Mouse (Mus musculus) left cerebral cortex, adult 18-20 months (tissue): ENCODE data around the gene Dctn3. TPM values are rescaled to one million over a fixed set of nuclear protein-coding genes. Genes with fewer than 3 reads are reported as not detected.
"Not testable (repeated sequence)": the region's sequence is repeated elsewhere in the genome, so short reads cannot be mapped to it uniquely, and the experiment has no call there.

Experiments
- DNase-seq, 2 experiments: peaks; one replicate each; pipeline ENCODE4 v3.0.0; 2021 to 2022; ENCODE audit warnings: low spot score in 2 of 2, mixed read lengths in 1 of 2
- long read RNA-seq, 2 experiments: library from polyadenylated mRNA; stranded (forward); transcript quantifications; one replicate each; pipeline ENCODE4 v2.0.0; 2021
- total RNA-seq, 2 experiments: library from RNA; stranded (reverse); gene quantifications; 2 replicates each; pipeline ENCODE4 v1.2.3; 2021

Dctn3 gene
- 100 to 1,000 TPM; 166 to 172 TPM for total RNA-seq
- long read RNA-seq, experiment 1, transcript Dctn3-201 (7 exons, 973 nt), result major isoform, 181 of 196 reads
- long read RNA-seq, experiment 1, partial matches to known transcripts, result 6 of 196 reads
- long read RNA-seq, experiment 1, other reads (novel, unspliced or antisense), result 9 of 196 reads
- long read RNA-seq, experiment 2, transcript Dctn3-201 (7 exons, 973 nt), result major isoform, 158 of 163 reads
- long read RNA-seq, experiment 2, partial matches to known transcripts, result 0 of 163 reads
- long read RNA-seq, experiment 2, other reads (novel, unspliced or antisense), result 4 of 163 reads

- DNase-seq, result peak; percentile 85 to 92
Measured at GRCm38 (mm10) chr4:41722918-41723351, at the start of gene Dctn3. Dctn3 (minus strand) TSS chr4:41723170.

GRCm38 (mm10) chr4:41767301-41767700, 44.3 kb upstream of the Dctn3 start:
- DNase-seq, result not testable (repeated sequence)

GRCm38 (mm10) chr4:41763176-41763575, 40.2 kb upstream of the Dctn3 start:
- not testable (repeated sequence) for DNase-seq

- DNase-seq, result peak; percentile 48 to 66
Measured at GRCm38 (mm10) chr4:41762688-41763114, 39.7 kb upstream of the Dctn3 start.

GRCm38 (mm10) chr4:41762099-41762687, 39.2 kb upstream of the Dctn3 start:
- DNase-seq, result no peak

GRCm38 (mm10) chr4:41761680-41762079, 38.7 kb upstream of the Dctn3 start:
- DNase-seq, result no peak

GRCm38 (mm10) chr4:41760911-41761310, 37.9 kb upstream of the Dctn3 start:
- DNase-seq, result no peak

- DNase-seq, result peak; percentile 48 to 56
Measured at GRCm38 (mm10) chr4:41760288-41760721, 37.3 kb upstream of the Dctn3 start.

GRCm38 (mm10) chr4:41759656-41760287, 36.8 kb upstream of the Dctn3 start:
- DNase-seq, result no peak

GRCm38 (mm10) chr4:41759206-41759605, 36.2 kb upstream of the Dctn3 start:
- peak in 1 of 2 experiments; percentile 41 for DNase-seq

GRCm38 (mm10) chr4:41758701-41759100, 35.7 kb upstream of the Dctn3 start:
- DNase-seq, result no peak

- DNase-seq, result no peak
Measured at GRCm38 (mm10) chr4:41758021-41758420, 35.1 kb upstream of the Dctn3 start.

- no peak for DNase-seq
Measured at GRCm38 (mm10) chr4:41757321-41757720, 34.4 kb upstream of the Dctn3 start.

- no peak for DNase-seq
Measured at GRCm38 (mm10) chr4:41756440-41756839, 33.5 kb upstream of the Dctn3 start.

GRCm38 (mm10) chr4:41755338-41756305, 32.7 kb upstream of the Dctn3 start, which contains the start of gene Sigmar1:
Sigmar1 (minus strand) TSS chr4:41756157.
- DNase-seq, result peak; percentile 79 to 82

GRCm38 (mm10) chr4:41754797-41755337, 31.9 kb upstream of the Dctn3 start, which contains the start of gene Galt:
Galt (plus strand) TSS chr4:41755228.
- DNase-seq, result no peak

GRCm38 (mm10) chr4:41745021-41745420, 22.1 kb upstream of the Dctn3 start:
- no peak for DNase-seq

GRCm38 (mm10) chr4:41744131-41744530, 21.2 kb upstream of the Dctn3 start:
- no peak for DNase-seq

GRCm38 (mm10) chr4:41741158-41741560, 18.2 kb upstream of the Dctn3 start:
- peak; percentile 89 to 95 for DNase-seq

- peak; percentile 70 to 82 for DNase-seq
Measured at GRCm38 (mm10) chr4:41740380-41741157, 17.6 kb upstream of the Dctn3 start.
